In the genomic region with DNA sequence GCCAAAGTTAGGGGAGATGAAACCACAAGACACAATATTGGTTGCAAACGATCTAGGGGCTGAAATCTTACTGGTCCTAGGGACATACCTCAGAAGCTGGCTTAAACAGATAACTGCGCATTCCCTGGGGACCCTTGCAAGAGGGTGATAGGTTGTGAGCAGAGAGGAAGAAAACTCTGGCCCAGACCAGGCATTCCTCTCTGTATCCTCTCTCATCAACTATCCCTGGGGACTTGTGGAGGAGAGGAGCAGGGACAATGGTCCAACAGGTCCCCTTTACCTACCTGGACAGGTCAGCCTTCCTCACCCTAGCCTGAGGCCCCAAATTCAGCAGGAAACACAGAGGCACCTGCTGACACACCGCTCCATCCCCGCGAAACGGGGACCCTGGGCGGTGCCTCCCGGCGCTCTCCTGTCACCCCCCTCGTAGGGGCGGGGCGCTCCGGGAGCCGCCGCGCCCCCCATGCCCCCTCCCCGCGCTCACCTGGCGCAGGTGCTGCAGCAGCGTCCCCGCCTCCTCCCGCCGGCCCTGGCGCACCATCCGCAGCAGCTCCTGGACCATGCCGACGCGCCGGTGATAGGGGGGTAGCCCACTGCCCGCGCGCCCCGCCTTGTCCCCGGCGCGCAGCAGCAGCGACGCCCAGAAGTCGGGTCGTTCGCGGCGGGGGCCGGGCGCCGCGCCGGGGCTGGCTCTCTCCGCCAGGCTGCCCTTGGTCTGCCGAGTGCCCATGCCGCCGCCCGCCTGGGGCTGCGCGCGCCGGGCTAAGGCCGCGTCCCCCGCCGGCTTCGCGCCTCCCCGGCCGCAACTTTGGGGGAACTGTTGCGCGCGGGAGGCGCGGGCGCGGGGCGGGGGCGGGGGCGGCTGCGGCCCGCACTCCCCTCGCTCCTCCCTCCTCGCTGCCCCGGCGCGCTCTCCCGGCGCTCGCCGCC, we compare ENCODE assay signal across 8 mouse cellular contexts. TPM values are rescaled to one million over a fixed set of nuclear protein-coding genes. Genes with fewer than 3 reads are reported as not detected.
DNase-seq lines count a peak whose midpoint lies in the region; ATAC-seq and TF ChIP-seq lines count a peak whose summit lies in the region.

Lrrc75a (minus strand) TSS at position 863 of the 930 bp plus-strand sequence.

- peak within 1 kb of the TSS; percentile 72 for H3K9ac ChIP-seq in kidney, embryonic 14.5 days (ENCODE audit: low read depth, low read length)
- peak within 1 kb of the TSS; percentile 74 for H3K9ac ChIP-seq in lung, embryonic 15.5 days

- no peak for TF ChIP-seq CTCF in cerebellum, adult 2 months (IDR thresholded peaks at IDR 0.05; ENCODE audit: borderline replicate concordance, insufficient read depth, low read depth, low read length)
- TF ChIP-seq CTCF in spleen, adult 2 months (IDR thresholded peaks at IDR 0.05; ENCODE audit: extremely low read depth, insufficient read depth, insufficient read length, insufficient replicate concordance) = no peak

- no peak for TF ChIP-seq POLR2A in cerebellum, adult 2 months (IDR thresholded peaks at IDR 0.05; ENCODE audit: borderline replicate concordance, insufficient read depth, low read length)
- no peak for TF ChIP-seq POLR2A in spleen, adult 2 months (IDR thresholded peaks at IDR 0.05; ENCODE audit: low read depth, low read length)

- no peaks in the 10 kb centered on the region for H3K9me3 ChIP-seq in kidney, embryonic 14.5 days (ENCODE audit: control insufficient read depth, low read length)
- H3K9me3 ChIP-seq in lung, embryonic 15.5 days = no peaks in the 10 kb centered on the region

- WGBS in cerebellum, adult 2 months = 2% methylated on average over 69 of the region's 86 CpGs
- under 1% methylated on average over 60 of the region's 86 CpGs for WGBS in kidney, embryonic 14.5 days
- 2% methylated on average over 39 of the region's 86 CpGs for WGBS in lung, embryonic 15.5 days
- WGBS in spleen, adult 2 months = under 1% methylated on average over 73 of the region's 86 CpGs

- peak within 1 kb of the TSS; percentile 92 for H3K4me2 ChIP-seq in kidney, embryonic 14.5 days (replicated peaks; ENCODE audit: low read depth, low read length)
- peak within 1 kb of the TSS; percentile 89 for H3K4me2 ChIP-seq in lung, embryonic 15.5 days

- peak; percentile 38 for DNase-seq in urinary bladder, postnatal 14 days (ENCODE audit: low spot score)
- DNase-seq in urinary bladder, postnatal 36 days (ENCODE audit: low spot score in 2 of 2) = no peak
- DNase-seq in cerebellum, adult 2 months = peak; percentile 27 to 39
- peak; percentile 54 for DNase-seq in gastrocnemius, postnatal 25 days
- DNase-seq in spleen, adult 2 months (ENCODE audit: low read depth in 1 of 2, low spot score in 2 of 2) = peak in 1 of 2 experiments; percentile 34
- DNase-seq in frontal cortex, postnatal 10 days (ENCODE audit: low spot score in 2 of 2) = no peak

- peaks cover 9% of the 10 kb centered on the region for H3K4me1 ChIP-seq in cerebellum, adult 2 months (ENCODE audit: control insufficient read depth, insufficient read depth, low read length)
- peaks cover 40% of the 10 kb centered on the region for H3K4me1 ChIP-seq in kidney, embryonic 14.5 days (ENCODE audit: control insufficient read depth, insufficient read depth, low read length)
- peaks cover 63% of the 10 kb centered on the region for H3K4me1 ChIP-seq in lung, embryonic 15.5 days
- H3K4me1 ChIP-seq in spleen, adult 2 months (ENCODE audit: control insufficient read depth, insufficient read depth, insufficient read length) = peaks cover 24% of the 10 kb centered on the region

- no peaks in the 10 kb centered on the region for H3K27me3 ChIP-seq in cerebellum, adult 2 months (ENCODE audit: control insufficient read depth, insufficient read depth, low read length)
- H3K27me3 ChIP-seq in kidney, embryonic 14.5 days (ENCODE audit: control insufficient read depth, insufficient read depth, low read length) = no peaks in the 10 kb centered on the region
- H3K27me3 ChIP-seq in lung, embryonic 15.5 days = no peaks in the 10 kb centered on the region
- peaks cover 2% of the 10 kb centered on the region; the same call in 1 of the 2 replicates for H3K27me3 ChIP-seq in spleen, adult 2 months (ENCODE audit: control insufficient read depth, insufficient read depth, low read length)

- H3K36me3 ChIP-seq in kidney, embryonic 14.5 days (ENCODE audit: control insufficient read depth, insufficient read depth, low read length) = peaks cover 11% of the 10 kb centered on the region; the same call in 1 of the 2 replicates
- no peaks in the 10 kb centered on the region for H3K36me3 ChIP-seq in lung, embryonic 15.5 days
- no peaks in the 10 kb centered on the region for H3K36me3 ChIP-seq in spleen, adult 2 months (ENCODE audit: control insufficient read depth, insufficient read depth, low read length)

- no peak within 1 kb of the TSS for H3K27ac ChIP-seq in cerebellum, adult 2 months (ENCODE audit: insufficient read depth, low read length)
- peak within 1 kb of the TSS; percentile 87 for H3K27ac ChIP-seq in kidney, embryonic 14.5 days (ENCODE audit: low read depth, low read length)
- H3K27ac ChIP-seq in lung, embryonic 15.5 days = peak within 1 kb of the TSS; percentile 91
- H3K27ac ChIP-seq in spleen, adult 2 months (ENCODE audit: insufficient read depth, low read length) = peak within 1 kb of the TSS; percentile 54

- peak within 1 kb of the TSS; percentile 50 for H3K4me3 ChIP-seq in cerebellum, adult 2 months (replicated peaks; ENCODE audit: insufficient read depth, low read depth, low read length)
- peak within 1 kb of the TSS; percentile 75 for H3K4me3 ChIP-seq in kidney, embryonic 14.5 days (ENCODE audit: low read length)
- H3K4me3 ChIP-seq in lung, embryonic 15.5 days = peak within 1 kb of the TSS; percentile 74
- peak within 1 kb of the TSS; percentile 82 for H3K4me3 ChIP-seq in spleen, adult 2 months (ENCODE audit: extremely low read depth, insufficient read depth, insufficient read length)

- ATAC-seq in kidney, embryonic 14.5 days (ENCODE audit: low FRiP score, low TSS enrichment) = peak; percentile 51
- peak; percentile 51 for ATAC-seq in lung, embryonic 15.5 days (ENCODE audit: borderline replicate concordance, extremely low read depth, low FRiP score, low TSS enrichment)

RNA-seq across cellular contexts. Expression of gene Lrrc75a, which starts in this region (rescaled TPM):
- polyA plus RNA-seq in cerebellum, adult 2 months (2012; rRNA removed) = 5.9 and 6.5 TPM in 2 replicates
- 1 to 10 TPM; 4.0 to 4.7 TPM for total RNA-seq in gastrocnemius, postnatal 25 days (2021)
- 16.4 and 18.7 TPM in 2 replicates for polyA plus RNA-seq in kidney, embryonic 14.5 days (2014; fragmentation: Nextera tagmentation; extraction: Ambion mirVana)
- polyA plus RNA-seq in lung, embryonic 15.5 days (2015; fragmentation: Nextera tagmentation; extraction: Ambion mirVana) = 12.6 and 13.0 TPM in 2 replicates
- 6.6 and 9.4 TPM in 2 replicates for polyA plus RNA-seq in spleen, adult 2 months (2012; rRNA removed)

Comparison
In these comparisons a context has a peak if more than half of its experiments do, and no peak if none do; other contexts are left out.
1. DNase-seq: peak in urinary bladder, postnatal 14 days (single experiment), cerebellum, adult 2 months (2 of 2) and gastrocnemius, postnatal 25 days (single experiment); none in urinary bladder, postnatal 36 days (0 of 2) and frontal cortex, postnatal 10 days (0 of 2).
2. Peak in every context shown above with its lines, with median percentiles within 50 percentile points of each other: H3K4me3 ChIP-seq.